Mouse (Mus musculus): ENCODE results near the gene Gm13696.
"Not testable (repeated sequence)": the region's sequence is repeated elsewhere in the genome, so short reads cannot be mapped to it uniquely, and the experiment has no call there.

Gm13696 gene

DNA sequence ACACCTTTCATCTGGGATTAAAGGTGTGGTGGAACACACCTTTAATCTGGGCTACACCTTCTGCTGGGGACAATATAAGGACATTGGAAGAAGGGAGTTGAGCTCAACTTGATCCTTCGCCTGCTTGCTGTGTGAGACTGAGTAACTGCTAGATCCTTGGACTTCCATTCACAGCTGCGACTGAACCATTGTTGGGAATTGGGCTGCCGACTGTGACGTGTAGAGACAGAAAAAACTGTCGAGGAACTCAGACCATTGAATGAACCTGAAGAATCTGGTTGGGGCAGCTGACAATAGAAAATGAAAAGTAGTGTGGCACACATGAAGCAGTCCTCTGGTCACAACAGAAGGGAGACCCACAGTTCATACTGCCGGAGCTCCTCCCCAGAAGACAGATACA is at the start of gene Gm13696:
Gene Gm13696 (plus strand): TSS at position 301 of the 400 bp plus-strand sequence.
- not testable (repeated sequence) for DNase-seq (ENCODE audit: low spot score in 2 of 2)

DNA sequence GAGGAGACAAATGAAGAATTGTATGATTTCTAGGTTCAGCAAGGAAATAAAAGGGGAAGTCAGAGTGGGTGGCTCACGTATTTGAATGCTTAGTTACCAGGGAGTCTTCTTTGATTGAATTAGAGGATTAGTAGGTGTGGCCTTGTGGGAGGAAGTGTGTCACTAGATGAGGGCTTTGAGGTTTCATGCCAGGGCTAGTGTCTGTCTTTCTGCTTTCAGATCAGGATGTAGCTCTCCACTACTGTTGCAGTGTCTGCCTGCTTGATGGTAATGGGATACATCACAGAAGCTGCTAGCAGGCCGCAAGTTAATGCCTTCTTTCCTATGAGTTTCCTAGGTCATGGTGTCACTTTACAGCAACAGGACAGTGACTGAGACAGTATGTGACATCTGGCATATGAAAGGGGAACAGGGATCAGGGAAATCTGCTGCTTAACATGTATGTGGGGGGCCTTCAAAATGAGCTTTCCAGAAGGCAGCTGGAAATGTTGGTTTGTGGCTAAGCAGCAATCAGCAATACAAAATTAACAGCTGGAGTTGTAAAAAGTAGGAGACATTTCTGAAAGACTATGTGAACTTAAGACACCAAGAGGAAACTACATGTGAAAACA is 43.3 kb upstream of the Gm13696 start:
- no peak for DNase-seq (ENCODE audit: low spot score in 2 of 2)

DNA sequence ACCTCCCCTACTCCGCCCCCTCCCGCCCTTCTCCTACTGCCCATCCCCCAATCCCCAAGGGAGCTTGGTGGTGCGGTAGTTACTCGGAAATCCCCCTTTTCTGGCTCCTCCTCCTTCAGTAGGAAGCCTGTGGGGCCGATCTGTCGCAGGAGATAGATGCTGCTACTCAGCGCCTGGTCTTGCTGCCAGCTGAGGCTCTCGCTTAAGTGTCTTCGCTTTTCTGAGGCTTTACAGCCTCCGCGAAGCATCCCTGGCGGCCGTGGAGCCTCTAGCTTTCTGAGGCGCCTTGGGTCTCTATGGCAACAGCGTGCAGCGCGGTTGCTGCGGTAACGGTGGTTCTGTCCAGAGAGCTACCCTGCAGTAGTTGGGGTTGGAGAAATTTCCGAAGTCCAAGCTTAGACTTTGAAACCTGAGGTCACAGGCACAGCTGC is 32.0 kb upstream of the Gm13696 start, which contains the start of gene Zswim2:
Gene Zswim2 (minus strand): TSS at position 298 of the 431 bp plus-strand sequence.
- peak; percentile 95 to 97 for DNase-seq (ENCODE audit: low spot score in 2 of 2)

DNA sequence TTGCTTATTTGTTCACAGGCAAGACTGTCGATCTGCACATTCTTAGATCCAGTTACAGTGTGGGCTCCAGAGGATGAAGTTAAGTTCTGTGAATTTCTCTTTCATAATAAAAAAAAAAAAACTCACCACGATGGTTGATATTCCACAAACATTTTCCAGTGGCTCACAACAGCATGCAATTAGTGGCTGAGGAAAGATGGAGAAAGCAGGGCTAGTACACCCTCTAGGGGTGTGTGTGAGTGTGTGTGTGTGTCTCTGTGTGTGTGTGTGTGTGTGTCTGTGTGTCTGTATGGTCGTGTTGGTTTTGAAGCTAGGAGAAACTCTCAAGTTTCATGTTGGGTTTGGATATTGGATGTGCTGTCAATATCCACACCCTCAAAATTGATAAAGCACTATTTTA is 31.5 kb upstream of the Gm13696 start:
- DNase-seq (ENCODE audit: low spot score in 2 of 2) = no peak

DNA sequence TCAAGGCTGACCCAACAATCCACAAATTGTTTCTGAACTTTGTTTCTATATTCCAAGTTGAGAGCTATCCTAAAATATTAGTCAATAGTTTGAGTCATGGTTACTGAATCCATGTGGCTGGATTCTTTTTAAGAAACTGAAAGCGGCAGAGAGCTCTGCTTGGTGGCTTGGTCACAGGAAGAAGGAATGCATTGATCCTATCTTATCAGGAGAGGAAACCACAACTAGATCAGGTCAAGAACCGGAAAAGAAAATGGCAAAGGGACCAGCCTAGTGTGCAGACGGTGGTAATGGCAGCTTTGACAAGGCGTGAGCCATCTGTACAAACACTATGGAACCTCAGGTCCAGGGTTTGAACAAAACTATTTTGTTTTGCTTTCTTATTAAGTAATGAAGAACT is 31.1 kb upstream of the Gm13696 start:
- DNase-seq (ENCODE audit: low spot score in 2 of 2) = no peak

DNA sequence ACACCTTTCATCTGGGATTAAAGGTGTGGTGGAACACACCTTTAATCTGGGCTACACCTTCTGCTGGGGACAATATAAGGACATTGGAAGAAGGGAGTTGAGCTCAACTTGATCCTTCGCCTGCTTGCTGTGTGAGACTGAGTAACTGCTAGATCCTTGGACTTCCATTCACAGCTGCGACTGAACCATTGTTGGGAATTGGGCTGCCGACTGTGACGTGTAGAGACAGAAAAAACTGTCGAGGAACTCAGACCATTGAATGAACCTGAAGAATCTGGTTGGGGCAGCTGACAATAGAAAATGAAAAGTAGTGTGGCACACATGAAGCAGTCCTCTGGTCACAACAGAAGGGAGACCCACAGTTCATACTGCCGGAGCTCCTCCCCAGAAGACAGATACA is 17.5 kb upstream of the Gm13696 start, which contains the start of gene Gm13698:
Gene Gm13698 (plus strand): TSS at position 301 of the 400 bp plus-strand sequence.
- DNase-seq (ENCODE audit: low spot score in 2 of 2) = not testable (repeated sequence)

DNA sequence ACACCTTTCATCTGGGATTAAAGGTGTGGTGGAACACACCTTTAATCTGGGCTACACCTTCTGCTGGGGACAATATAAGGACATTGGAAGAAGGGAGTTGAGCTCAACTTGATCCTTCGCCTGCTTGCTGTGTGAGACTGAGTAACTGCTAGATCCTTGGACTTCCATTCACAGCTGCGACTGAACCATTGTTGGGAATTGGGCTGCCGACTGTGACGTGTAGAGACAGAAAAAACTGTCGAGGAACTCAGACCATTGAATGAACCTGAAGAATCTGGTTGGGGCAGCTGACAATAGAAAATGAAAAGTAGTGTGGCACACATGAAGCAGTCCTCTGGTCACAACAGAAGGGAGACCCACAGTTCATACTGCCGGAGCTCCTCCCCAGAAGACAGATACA is 11.7 kb upstream of the Gm13696 start, which contains the start of gene Gm13693:
Gene Gm13693 (plus strand): TSS at position 301 of the 400 bp plus-strand sequence.
- not testable (repeated sequence) for DNase-seq (ENCODE audit: low spot score in 2 of 2)

DNA sequence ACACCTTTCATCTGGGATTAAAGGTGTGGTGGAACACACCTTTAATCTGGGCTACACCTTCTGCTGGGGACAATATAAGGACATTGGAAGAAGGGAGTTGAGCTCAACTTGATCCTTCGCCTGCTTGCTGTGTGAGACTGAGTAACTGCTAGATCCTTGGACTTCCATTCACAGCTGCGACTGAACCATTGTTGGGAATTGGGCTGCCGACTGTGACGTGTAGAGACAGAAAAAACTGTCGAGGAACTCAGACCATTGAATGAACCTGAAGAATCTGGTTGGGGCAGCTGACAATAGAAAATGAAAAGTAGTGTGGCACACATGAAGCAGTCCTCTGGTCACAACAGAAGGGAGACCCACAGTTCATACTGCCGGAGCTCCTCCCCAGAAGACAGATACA is 5.9 kb upstream of the Gm13696 start, which contains the start of gene Gm13695:
Gene Gm13695 (plus strand): TSS at position 301 of the 400 bp plus-strand sequence.
- DNase-seq (ENCODE audit: low spot score in 2 of 2) = not testable (repeated sequence)

DNA sequence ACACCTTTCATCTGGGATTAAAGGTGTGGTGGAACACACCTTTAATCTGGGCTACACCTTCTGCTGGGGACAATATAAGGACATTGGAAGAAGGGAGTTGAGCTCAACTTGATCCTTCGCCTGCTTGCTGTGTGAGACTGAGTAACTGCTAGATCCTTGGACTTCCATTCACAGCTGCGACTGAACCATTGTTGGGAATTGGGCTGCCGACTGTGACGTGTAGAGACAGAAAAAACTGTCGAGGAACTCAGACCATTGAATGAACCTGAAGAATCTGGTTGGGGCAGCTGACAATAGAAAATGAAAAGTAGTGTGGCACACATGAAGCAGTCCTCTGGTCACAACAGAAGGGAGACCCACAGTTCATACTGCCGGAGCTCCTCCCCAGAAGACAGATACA is 5.7 kb downstream of the Gm13696 start, which contains the start of gene Gm13694:
Gene Gm13694 (plus strand): TSS at position 301 of the 400 bp plus-strand sequence.
- DNase-seq (ENCODE audit: low spot score in 2 of 2) = not testable (repeated sequence)

DNA sequence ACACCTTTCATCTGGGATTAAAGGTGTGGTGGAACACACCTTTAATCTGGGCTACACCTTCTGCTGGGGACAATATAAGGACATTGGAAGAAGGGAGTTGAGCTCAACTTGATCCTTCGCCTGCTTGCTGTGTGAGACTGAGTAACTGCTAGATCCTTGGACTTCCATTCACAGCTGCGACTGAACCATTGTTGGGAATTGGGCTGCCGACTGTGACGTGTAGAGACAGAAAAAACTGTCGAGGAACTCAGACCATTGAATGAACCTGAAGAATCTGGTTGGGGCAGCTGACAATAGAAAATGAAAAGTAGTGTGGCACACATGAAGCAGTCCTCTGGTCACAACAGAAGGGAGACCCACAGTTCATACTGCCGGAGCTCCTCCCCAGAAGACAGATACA is 11.5 kb downstream of the Gm13696 start, which contains the start of gene Gm13697:
Gene Gm13697 (plus strand): TSS at position 301 of the 400 bp plus-strand sequence.
- not testable (repeated sequence) for DNase-seq (ENCODE audit: low spot score in 2 of 2)

DNA sequence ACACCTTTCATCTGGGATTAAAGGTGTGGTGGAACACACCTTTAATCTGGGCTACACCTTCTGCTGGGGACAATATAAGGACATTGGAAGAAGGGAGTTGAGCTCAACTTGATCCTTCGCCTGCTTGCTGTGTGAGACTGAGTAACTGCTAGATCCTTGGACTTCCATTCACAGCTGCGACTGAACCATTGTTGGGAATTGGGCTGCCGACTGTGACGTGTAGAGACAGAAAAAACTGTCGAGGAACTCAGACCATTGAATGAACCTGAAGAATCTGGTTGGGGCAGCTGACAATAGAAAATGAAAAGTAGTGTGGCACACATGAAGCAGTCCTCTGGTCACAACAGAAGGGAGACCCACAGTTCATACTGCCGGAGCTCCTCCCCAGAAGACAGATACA is 17.3 kb downstream of the Gm13696 start, which contains the start of gene Gm13691:
Gene Gm13691 (plus strand): TSS at position 301 of the 400 bp plus-strand sequence.
- DNase-seq (ENCODE audit: low spot score in 2 of 2) = not testable (repeated sequence)

DNA sequence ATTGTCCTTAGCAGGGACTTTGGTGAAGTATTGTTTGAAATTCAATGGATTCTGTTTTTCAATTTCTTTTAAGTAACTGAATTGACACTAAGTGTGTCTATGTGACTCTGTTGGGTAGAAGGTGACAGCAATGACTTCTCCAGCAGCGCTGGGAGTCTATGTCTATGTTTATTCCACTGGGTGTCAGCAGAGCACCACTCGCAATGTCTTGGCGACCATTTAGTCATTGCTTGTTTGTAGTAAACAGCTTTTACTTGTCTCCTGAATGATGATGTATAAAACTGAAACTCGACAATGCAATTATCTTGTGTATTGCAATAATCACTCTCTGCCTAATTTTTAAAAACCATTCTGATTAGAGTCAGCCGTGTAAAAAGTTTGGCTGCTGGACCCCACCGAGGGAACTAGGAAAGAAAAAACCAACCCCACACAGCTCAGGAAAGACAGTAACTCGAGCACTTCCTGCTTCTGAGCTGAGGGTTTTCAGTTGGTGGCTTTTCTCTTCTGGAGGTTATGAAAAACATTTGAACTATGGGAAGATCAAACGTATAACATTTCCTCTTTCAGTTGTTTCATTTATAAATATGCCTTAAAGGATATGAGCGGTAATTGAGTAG is 20.8 kb downstream of the Gm13696 start:
- DNase-seq (ENCODE audit: low spot score in 2 of 2) = not testable (repeated sequence)

DNA sequence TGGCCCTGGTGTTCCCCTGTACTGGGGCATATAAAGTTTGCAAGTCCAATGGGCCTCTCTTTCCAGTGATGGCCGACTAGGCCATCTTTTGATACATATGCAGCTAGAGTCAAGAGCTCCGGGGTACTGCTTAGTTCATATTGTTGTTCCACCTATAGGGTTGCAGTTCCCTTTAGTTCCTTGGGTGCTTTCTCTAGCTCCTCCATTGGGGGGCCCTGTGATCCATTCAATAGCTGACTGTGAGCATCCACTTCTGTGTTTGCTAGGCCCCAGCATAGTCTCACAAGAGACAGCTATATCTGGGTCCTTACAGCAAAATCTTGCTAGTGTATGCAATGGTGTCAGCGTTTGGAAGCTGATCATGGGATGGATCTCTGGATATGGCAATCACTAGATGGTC is 21.6 kb downstream of the Gm13696 start:
- DNase-seq (ENCODE audit: low spot score in 2 of 2) = not testable (repeated sequence)

DNA sequence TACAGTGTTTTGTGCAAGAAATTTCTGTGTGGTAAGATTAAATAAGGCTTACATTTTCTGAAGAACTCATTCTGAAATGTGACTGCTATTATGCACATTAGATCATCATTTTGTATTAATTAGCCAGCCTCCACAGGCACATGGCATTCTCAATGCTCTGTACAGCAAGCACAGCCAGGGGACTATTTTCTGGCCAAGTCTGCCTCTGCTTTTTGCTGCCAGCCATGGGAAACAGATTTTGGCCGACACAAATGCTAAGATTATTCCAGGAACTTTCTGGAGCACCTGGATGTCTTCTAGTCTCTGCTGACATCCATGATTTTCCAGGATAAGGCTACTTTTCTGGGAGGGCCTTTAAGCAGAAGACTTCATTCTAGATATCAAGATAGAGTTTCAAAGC is 36.0 kb downstream of the Gm13696 start:
- no peak for DNase-seq (ENCODE audit: low spot score in 2 of 2)

DNA sequence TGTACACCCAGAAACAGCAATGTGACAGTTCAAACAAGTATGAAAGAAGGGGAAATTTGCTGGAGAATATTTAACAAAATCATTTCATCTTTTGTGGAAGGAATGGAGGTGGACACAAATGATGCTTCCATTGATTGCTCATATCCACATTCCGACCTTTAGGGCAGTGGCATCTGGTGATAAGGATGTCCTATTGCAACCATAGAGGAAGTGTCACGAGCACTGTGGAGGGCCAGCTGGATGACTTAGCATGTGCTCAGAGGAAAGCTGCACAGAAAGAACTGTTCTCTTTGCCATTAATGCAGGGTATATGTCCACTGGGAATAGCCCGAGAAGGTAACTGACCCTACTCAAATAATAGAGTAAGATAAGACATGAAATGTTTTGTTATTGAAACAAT is 36.9 kb downstream of the Gm13696 start:
- DNase-seq (ENCODE audit: low spot score in 2 of 2) = no peak

DNA sequence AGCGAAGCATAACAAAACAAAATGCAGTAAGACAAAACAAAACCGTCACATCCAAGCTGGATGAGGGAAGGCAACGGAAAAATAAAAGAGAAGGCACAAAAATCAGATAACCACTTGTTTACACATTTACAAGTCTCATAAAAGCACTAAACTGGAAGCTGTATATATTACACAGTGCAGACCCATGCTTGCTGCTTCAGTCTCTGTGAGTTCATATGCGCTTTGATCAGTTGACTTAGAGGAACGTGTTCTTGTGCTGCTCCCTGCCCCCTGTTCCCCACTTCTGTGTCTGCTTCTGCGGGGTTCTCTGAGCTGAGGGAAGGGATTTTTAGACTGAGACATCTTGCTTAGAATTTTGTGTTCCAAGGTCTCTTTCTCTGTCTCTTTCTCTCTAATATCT is 41.6 kb downstream of the Gm13696 start:
- no peak for DNase-seq (ENCODE audit: low spot score in 2 of 2)

DNA sequence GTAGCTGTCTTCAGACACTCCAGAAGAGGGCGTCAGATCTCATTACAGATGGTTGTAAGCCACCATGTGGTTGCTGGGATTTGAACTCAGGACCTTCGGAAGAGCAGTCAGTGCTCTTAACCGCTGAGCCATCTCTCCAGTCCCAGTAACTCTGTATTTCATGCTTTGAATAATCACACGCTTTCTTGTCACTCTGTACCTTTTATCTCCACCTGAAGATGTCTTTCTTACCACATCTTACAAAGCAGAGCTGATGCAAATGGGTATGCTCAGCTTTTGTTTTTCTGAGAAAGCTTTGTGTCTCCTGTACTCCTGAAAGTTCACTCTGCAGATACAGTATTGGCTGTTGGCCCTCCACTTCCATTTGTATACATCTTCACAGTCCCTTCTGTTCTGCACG is 43.4 kb downstream of the Gm13696 start:
- not testable (repeated sequence) for DNase-seq (ENCODE audit: low spot score in 2 of 2)

DNA sequence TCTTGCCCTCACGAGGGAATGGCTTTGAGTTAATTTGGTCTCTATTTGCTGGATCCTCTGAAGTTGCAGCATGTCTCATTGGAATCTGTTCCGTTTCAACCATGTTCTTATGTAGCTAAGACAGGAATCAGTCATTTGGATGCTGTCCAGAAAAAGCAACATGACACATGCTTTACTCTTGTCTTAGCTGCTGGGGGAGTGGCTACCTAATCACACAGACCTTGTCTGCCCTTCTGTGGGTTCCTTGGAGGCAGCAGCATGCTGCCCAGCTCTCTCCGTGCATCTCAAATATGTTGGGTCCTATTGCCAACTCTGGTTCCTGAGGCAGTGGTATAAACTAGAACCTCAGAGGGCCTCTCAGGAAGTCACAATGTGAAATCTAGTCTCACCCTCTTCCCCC is 45.4 kb downstream of the Gm13696 start:
- DNase-seq (ENCODE audit: low spot score in 2 of 2) = no peak

DNA sequence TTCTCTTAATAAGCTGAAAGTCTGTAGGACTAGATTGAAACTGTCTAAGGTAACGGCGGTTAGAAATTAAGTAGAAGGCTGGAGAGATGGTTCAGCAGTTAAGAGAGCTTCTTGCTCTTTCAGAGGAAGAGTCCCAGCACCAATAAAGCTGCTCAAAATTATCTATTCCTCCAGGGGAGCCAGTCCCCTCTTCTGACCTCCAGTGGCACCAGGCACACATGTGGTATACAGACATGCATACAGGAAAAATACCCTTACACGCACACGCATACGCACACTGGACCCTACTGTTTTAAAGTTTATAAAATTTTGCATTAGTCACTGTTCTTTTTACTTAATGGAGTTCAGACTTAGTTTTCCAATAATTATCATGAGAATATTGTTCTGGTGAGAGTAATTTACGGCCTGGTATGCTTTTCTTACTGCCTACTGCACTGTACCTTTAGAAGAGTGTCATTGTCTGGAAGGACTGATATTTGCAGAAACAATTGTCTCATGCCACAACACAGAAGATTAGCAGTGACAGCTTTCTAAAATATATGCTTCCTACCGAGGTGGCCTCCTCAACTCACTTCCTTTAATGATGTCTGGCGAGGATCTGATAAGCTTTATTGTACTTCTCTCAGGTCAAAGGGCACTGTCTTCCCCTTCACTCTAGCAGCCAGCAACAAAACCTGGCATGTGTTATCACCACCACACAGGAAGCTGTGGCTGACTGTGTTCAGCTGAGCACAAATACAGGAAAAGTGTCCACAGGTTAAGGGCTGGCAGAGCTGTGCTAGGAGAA is 46.8 kb downstream of the Gm13696 start:
- DNase-seq (ENCODE audit: low spot score in 2 of 2) = no peak

DNA sequence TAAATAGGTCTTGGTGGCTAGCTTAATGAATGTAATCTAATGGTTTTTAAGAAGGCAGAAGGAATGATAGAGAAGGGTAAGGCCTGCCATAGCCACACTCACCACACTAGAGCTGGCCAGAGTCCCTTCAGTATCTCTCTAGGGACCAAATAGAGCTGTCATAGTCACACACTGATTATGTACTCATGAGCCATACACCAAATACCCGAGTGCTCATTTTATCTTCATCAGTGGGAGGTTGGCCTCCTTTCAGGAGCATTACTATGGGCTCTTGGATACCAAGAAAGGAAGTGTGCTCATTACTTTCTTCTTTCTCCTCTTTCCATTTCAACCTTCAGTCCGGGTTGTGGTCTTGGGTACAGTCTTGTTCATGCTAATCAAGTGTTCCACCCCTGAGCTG is 49.0 kb downstream of the Gm13696 start:
- DNase-seq (ENCODE audit: low spot score in 2 of 2) = no peak

DNA sequence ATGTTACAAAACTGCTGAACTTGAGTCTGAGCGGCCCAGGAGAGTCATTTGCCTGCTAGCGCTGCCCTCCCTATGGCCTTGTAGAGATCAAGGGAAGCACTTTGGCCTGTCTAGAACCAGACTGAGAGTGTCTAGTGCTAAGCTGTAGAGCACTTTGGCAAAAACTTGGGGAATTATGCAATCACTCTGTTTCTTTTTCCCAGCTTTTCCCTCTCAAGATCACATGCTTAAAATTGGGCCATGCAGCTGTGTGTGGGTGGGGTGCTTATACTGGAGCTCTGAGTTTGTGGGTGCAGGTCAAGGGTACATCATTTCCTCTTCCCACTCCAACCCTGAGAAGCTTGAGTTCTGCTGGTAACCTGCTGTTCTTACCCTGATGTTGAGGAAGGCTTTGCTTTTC is 50.0 kb downstream of the Gm13696 start:
- DNase-seq (ENCODE audit: low spot score in 2 of 2) = peak; percentile 60 to 66

DNA sequence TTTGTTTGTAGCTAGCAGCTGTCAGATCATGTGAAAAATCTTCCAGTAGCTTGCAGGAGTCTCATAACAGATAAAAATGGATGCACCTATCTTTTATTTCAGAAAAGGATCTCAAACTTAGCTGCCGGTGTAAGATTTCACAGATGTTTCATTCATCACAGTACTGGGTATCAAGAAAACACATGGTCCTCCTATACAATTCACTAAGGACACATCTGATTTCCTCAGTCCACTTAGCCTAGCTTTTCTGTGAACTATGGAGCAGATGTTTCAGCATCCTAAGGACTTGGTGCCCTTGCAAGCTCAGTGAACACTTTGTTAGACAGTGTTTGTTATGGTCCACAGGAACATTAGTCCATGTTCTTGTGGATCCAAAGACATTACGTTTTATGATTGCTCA is 50.4 kb downstream of the Gm13696 start:
- DNase-seq (ENCODE audit: low spot score in 2 of 2) = no peak

Measured in right cerebral cortex, adult 2 months (tissue).